ENCODE assay signal across 21 mouse cellular contexts in genomic region chr16:95865603-95866002, GRCm38 (mm10).
"Had no signal": no experiment of that assay in that cellular context is flagged by ENCODE, and none has a peak within 500 bp of the region (broad histone marks: within the 10 kb centered on the region; RNA-seq: fewer than 3 reads in every experiment).

No protein-coding gene starts in this region.

- H3K4me2 ChIP-seq: limb, embryonic 12.5 days; limb, embryonic 15.5 days; liver, embryonic 11.5 days; lung, embryonic 15.5 days; midbrain, embryonic 11.5 days; neural tube, embryonic 12.5 days; neural tube, embryonic 15.5 days had no signal

- H3K4me1 ChIP-seq: neural tube, embryonic 12.5 days had no signal

- DNase-seq: kidney, adult 18-20 months; kidney, adult 9 months; kidney, postnatal 14 days; kidney, postnatal 4 days; left cerebral cortex, postnatal 4 days; lung, adult 18-20 months; lung, postnatal 10 days; lung, postnatal 4 days; midbrain, embryonic 14.5 days; right cerebral cortex, adult 18-20 months; right cerebral cortex, postnatal 14 days; right cerebral cortex, postnatal 4 days had no signal

- H3K27me3 ChIP-seq: limb, embryonic 15.5 days; lung, embryonic 15.5 days; neural tube, embryonic 12.5 days; neural tube, embryonic 15.5 days had no signal

- H3K36me3 ChIP-seq: limb, embryonic 12.5 days; limb, embryonic 15.5 days; lung, embryonic 15.5 days; neural tube, embryonic 12.5 days; neural tube, embryonic 15.5 days had no signal

- H3K9me3 ChIP-seq: limb, embryonic 12.5 days; limb, embryonic 15.5 days; lung, embryonic 15.5 days; neural tube, embryonic 12.5 days; neural tube, embryonic 15.5 days had no signal

- H3K9ac ChIP-seq: limb, embryonic 12.5 days; limb, embryonic 15.5 days; liver, embryonic 14.5 days; lung, embryonic 15.5 days; neural tube, embryonic 12.5 days; neural tube, embryonic 15.5 days had no signal

- H3K4me3 ChIP-seq: limb, embryonic 12.5 days; limb, embryonic 15.5 days; lung, embryonic 15.5 days; neural tube, embryonic 12.5 days; neural tube, embryonic 15.5 days had no signal

- H3K27ac ChIP-seq: limb, embryonic 12.5 days; limb, embryonic 15.5 days; liver, embryonic 14.5 days; lung, embryonic 15.5 days; neural tube, embryonic 12.5 days; neural tube, embryonic 15.5 days; stomach, postnatal 0 days had no signal
